Mouse (Mus musculus): ENCODE results near the gene Lig1. TPM values are rescaled to one million over a fixed set of nuclear protein-coding genes. Genes with fewer than 3 reads are reported as not detected.
A peak's percentile ranks its signal among the peaks of the same experiment; 100 is the strongest.
"Not testable (repeated sequence)": the region's sequence is repeated elsewhere in the genome, so short reads cannot be mapped to it uniquely, and the experiment has no call there.

The Lig1 gene
- polyA plus RNA-seq, 1 experiment, result 228 TPM

DNA sequence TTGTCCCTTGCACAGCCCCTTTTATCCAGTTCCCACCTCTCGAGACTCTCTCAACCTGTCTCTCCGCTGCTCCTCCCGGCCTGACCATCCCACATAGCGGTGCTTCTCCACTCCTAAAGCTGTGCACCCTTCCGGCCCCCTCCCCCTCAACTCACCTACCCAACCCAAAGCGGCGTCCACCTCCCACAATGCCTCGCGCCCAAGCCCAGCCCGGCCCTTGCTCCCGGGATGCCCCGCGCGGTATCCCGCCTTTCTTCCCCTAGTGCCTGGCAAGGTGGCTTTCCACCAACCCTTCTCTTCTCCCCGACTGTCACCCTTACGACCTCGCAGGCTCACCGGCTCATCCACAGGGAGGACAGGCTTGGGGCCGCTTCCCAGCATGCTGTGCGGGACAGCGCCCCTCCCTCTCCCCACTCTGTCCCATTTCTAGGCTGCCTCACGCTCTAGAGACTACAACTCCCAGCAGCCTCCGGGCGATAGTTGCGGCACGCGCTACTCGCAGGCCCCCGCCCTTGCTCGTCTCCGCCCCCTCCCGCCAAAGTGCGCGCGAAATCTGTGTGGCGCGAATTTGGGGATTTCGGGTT, 1.3 kb downstream of the Lig1 start, which contains the start of gene Zswim9:
Zswim9 (minus strand) TSS at position 414 of the 584 bp plus-strand sequence.
- peak within 1 kb of the TSS; percentile 98 for H3K4me3 ChIP-seq (replicated peaks; ENCODE audit: control insufficient read depth, low read depth, low read length)
- H3K27ac ChIP-seq (ENCODE audit: control insufficient read depth, insufficient read depth, low read depth, low read length, poor library complexity), result peak within 1 kb of the TSS; percentile 77
- under 1% methylated on average over 39 of the region's 39 CpGs for WGBS
- peaks cover 2% of the 10 kb centered on the region for H3K4me1 ChIP-seq (ENCODE audit: control insufficient read depth, insufficient read depth, low read length)
- TF ChIP-seq POLR2A (IDR thresholded peaks at IDR 0.05; ENCODE audit: borderline replicate concordance, control insufficient read depth, low read depth, low read length) (0 out of 2 replicates have a peak, but pooled peaks have one; percentile 27), CTCF (IDR thresholded peaks at IDR 0.05; ENCODE audit: control insufficient read depth, insufficient read depth, low read length) (peak; percentile 17; the same call in 1 of the 2 replicates)

DNA sequence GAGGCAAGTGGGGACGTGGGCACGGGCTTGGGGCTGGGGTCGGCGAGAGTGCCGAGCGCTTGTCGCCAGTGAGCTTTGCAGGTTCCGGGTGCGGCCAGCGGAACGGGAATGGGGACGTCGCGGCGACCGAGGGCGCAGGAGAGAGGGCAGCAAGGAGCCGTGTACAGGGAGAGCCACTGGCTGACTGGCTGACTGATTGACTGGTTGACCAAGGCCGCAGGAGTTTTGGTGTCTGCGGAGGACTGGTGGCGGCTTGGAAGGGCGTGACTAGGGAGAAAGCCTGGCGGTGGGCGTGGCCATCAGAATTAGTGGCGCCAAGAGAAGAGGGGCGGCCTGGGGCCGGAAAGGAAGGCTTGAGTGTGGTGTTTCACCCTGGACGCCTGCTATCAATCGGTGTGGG, 1.9 kb downstream of the Lig1 start:
- peak overlapping the region; percentile 98 for H3K4me3 ChIP-seq (replicated peaks; ENCODE audit: control insufficient read depth, low read depth, low read length)
- H3K27ac ChIP-seq (ENCODE audit: control insufficient read depth, insufficient read depth, low read depth, low read length, poor library complexity); H3K4me1 ChIP-seq (ENCODE audit: control insufficient read depth, insufficient read depth, low read length): not testable (repeated sequence)
- WGBS, result 2% methylated on average over 17 of the region's 29 CpGs

DNA sequence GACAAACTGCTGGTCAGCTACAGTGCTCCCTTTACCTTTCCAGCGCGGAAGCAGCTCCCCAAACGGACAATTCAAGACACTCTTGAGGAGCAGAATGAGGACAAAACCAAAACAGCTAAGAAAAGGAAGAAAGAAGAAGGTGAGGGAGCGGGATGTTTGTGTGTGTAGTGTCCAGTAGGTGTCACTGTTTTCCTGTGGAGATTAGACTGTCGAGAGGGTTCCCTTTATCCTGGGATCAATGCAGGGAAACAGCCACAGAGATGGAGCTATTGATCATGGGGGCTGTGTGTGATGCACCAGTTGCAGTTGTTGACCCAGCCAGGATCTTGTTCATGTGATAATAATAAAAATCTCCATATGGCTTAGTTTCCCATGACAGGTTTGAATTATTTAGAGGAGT, 11.5 kb downstream of the Lig1 start:
- Histone ChIP-seq H3K4me1 (ENCODE audit: control insufficient read depth, insufficient read depth, low read length) (no peaks in the 10 kb centered on the region), H3K4me3 (replicated peaks; ENCODE audit: control insufficient read depth, low read depth, low read length) (no peak overlapping the region), H3K27ac (ENCODE audit: control insufficient read depth, insufficient read depth, low read depth, low read length, poor library complexity) (no peak overlapping the region)
- 65% methylated on average over 5 of the region's 5 CpGs for WGBS
- TF ChIP-seq POLR2A (IDR thresholded peaks at IDR 0.05; ENCODE audit: borderline replicate concordance, control insufficient read depth, low read depth, low read length), result no peak
- TF ChIP-seq CTCF (IDR thresholded peaks at IDR 0.05; ENCODE audit: control insufficient read depth, insufficient read depth, low read length), result no peak

DNA sequence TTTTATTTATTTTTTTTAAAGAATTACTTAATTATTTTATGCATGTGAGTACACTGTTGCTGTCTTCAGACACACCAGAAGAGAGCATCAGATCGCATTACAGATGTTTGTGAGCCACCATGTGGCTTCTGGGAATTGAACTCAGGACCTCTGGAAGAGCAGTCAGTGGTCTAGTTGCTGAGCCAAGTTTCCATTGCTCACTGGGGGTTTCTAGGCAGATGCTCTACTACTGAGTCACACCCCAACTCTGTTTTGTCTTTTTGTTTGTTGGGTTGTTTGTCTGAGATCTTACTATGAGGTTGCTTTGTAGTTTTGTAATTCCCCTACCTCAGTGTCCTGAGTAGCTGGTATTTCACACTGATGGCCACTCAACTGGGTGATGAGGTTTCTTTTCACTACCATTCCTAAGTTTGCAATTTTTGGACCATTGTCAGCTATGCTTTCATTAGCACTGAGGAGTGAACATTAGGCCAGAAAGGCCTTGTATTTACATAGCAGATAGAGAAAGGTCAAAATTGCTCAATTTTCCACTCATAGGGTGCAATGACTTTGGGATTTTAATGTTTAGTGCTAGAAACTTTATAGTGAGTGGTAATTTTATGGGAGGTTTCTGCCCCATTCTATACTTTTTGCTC, 13.1 kb downstream of the Lig1 start:
- no peak overlapping the region for H3K4me3 ChIP-seq (replicated peaks; ENCODE audit: control insufficient read depth, low read depth, low read length)
- 98% methylated on average over 1 of the region's 1 CpGs for WGBS
- H3K27ac ChIP-seq (ENCODE audit: control insufficient read depth, insufficient read depth, low read depth, low read length, poor library complexity), result no peak overlapping the region
- H3K4me1 ChIP-seq (ENCODE audit: control insufficient read depth, insufficient read depth, low read length), result no peaks in the 10 kb centered on the region
- TF ChIP-seq CTCF (IDR thresholded peaks at IDR 0.05; ENCODE audit: control insufficient read depth, insufficient read depth, low read length) (no peak), POLR2A (IDR thresholded peaks at IDR 0.05; ENCODE audit: borderline replicate concordance, control insufficient read depth, low read depth, low read length) (no peak)

DNA sequence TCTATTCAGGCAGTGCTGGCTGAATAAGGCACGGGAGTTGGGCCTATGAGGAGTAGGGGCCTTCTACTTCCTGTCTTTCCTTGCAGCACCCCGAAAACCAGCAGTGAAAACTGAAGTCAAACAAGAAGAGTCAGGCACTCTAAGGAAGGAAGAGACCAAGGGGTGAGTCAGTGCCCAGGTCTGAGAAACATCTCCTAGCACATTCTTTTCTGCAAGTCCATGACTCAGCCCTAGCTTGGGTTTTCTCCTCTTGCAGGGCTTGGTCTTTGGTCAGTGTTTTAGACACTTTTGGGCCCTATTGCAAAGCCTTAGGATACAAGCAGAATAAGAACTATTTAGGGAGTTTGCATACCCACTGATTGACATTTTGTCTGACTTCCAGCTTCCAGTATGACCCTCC, 14.3 kb downstream of the Lig1 start:
- TF ChIP-seq CTCF (IDR thresholded peaks at IDR 0.05; ENCODE audit: control insufficient read depth, insufficient read depth, low read length), result no peak
- TF ChIP-seq POLR2A (IDR thresholded peaks at IDR 0.05; ENCODE audit: borderline replicate concordance, control insufficient read depth, low read depth, low read length), result no peak
- Histone ChIP-seq H3K4me1 (ENCODE audit: control insufficient read depth, insufficient read depth, low read length) (no peaks in the 10 kb centered on the region), H3K4me3 (replicated peaks; ENCODE audit: control insufficient read depth, low read depth, low read length) (no peak overlapping the region), H3K27ac (ENCODE audit: control insufficient read depth, insufficient read depth, low read depth, low read length, poor library complexity) (no peak overlapping the region)
- 74% methylated on average over 2 of the region's 2 CpGs for WGBS

DNA sequence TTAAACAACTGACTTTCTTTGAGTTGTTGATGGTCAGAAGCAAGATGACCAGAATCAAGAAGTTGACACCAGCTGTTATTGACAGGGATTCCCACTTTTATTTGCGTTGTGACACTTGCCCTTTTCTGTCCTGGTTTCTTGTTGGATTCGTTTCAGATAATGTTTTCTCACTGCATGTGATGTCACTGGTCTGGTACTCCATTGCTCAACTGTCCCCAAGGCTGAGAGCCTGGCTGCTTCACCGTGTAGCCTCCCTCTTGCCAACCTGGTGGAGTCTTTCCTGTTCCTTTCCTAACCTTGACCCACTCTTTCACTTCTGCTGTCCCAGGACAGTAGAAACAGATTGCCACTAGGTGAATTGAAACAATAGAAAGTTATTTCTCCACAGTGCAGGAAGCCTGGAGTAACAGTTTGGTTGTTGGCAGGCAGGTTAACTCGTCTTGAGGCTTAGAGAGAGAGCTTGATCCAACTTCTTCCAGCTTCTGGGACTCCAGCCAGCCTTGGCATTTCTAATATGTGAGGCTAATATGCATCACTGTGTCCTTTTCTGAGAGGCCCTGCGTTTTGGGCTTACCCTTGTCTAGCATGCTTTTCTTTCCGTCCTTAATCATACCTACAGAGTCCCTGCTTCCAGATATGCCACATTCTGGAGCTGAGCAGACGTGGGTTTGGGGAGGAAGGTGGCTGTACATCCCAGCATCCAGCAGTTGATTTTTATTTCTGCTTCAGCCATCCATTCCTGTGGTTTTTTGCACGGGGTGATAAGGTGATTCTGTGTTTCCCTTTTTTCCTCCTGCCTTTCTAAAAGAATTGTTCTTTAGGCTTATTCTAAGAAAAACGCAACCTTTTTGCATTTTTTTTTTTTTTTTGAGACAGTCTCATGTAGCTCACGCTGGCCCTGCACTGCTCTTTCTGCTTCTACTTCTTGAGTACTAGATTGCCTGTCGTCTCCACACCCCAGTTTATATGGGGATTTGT, 17.1 kb downstream of the Lig1 start:
- TF ChIP-seq CTCF (IDR thresholded peaks at IDR 0.05; ENCODE audit: control insufficient read depth, insufficient read depth, low read length), result no peak
- TF ChIP-seq POLR2A (IDR thresholded peaks at IDR 0.05; ENCODE audit: borderline replicate concordance, control insufficient read depth, low read depth, low read length), result no peak
- Histone ChIP-seq H3K27ac (ENCODE audit: control insufficient read depth, insufficient read depth, low read depth, low read length, poor library complexity) (no peak overlapping the region), H3K4me1 (ENCODE audit: control insufficient read depth, insufficient read depth, low read length) (no peaks in the 10 kb centered on the region), H3K4me3 (replicated peaks; ENCODE audit: control insufficient read depth, low read depth, low read length) (no peak overlapping the region)
- WGBS, result 58% methylated on average over 11 of the region's 11 CpGs

DNA sequence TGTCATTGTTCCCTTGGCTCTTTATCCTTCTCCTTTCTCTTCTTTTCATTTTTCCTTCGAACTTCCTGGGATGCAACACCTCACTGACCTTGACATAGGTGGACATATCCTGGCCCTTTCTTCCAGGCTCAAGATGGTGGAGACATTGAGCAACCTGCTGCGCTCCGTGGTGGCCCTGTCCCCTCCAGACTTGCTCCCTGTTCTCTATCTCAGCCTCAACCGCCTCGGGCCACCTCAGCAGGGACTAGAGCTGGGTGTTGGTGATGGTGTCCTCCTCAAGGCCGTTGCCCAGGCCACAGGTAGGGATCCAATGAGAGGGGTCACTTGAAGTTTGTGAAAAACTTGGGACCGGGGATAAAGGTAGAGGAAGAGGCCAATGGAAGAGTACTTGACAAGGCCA, 18.2 kb downstream of the Lig1 start:
- Histone ChIP-seq H3K4me1 (ENCODE audit: control insufficient read depth, insufficient read depth, low read length) (no peaks in the 10 kb centered on the region), H3K27ac (ENCODE audit: control insufficient read depth, insufficient read depth, low read depth, low read length, poor library complexity) (no peak overlapping the region), H3K4me3 (replicated peaks; ENCODE audit: control insufficient read depth, low read depth, low read length) (no peak overlapping the region)
- WGBS, result 90% methylated on average over 7 of the region's 7 CpGs
- TF ChIP-seq CTCF (IDR thresholded peaks at IDR 0.05; ENCODE audit: control insufficient read depth, insufficient read depth, low read length), result no peak
- TF ChIP-seq POLR2A (IDR thresholded peaks at IDR 0.05; ENCODE audit: borderline replicate concordance, control insufficient read depth, low read depth, low read length), result no peak

DNA sequence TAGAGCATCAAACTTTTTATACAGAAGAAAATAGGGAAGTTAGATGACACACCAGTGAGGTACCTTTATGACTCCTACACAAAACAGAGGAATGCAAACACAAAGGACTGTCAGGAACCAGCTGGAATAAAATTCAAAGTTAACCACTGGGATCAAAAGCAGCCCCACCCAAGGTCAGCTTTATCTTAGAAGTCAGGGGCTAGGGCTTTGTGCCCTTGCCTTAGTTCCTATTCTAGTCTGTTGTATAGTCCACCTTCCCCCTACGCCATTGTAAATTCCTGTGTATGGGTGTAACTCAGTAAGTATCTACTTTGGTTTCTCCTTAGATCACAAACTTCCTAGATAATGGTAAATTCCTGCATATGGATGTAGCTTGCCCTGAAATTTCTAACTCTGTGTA, 20.6 kb downstream of the Lig1 start:
- 90% methylated on average over 1 of the region's 1 CpGs for WGBS
- TF ChIP-seq CTCF (IDR thresholded peaks at IDR 0.05; ENCODE audit: control insufficient read depth, insufficient read depth, low read length), result no peak
- no peak for TF ChIP-seq POLR2A (IDR thresholded peaks at IDR 0.05; ENCODE audit: borderline replicate concordance, control insufficient read depth, low read depth, low read length)
- Histone ChIP-seq H3K27ac (ENCODE audit: control insufficient read depth, insufficient read depth, low read depth, low read length, poor library complexity) (no peak overlapping the region), H3K4me3 (replicated peaks; ENCODE audit: control insufficient read depth, low read depth, low read length) (no peak overlapping the region), H3K4me1 (ENCODE audit: control insufficient read depth, insufficient read depth, low read length) (no peaks in the 10 kb centered on the region; the same call in 1 of the 2 replicates)
